Mouse (Mus musculus) G1E (cell line): ENCODE data around the gene Grn. TPM values are rescaled to one million over a fixed set of nuclear protein-coding genes. Genes with fewer than 3 reads are reported as not detected.

Experiments used
- ATAC-seq: 2 replicates; pipeline ENCODE4 v1.8.0; 2016; ENCODE audit warnings: mild to moderate bottlenecking; ENCODE audit not compliant: insufficient number of reproducible peaks, poor library complexity, low FRiP score, severe bottlenecking; ENCODE audit errors: extremely low read depth
- DNase-seq: peaks from one replicate; pipeline ENCODE4 v3.0.0; 2012; ENCODE audit warnings: low spot score
- H3K27me3 ChIP-seq: 2 replicates; pipeline ENCODE4 v1.6.1; 2012; ENCODE audit warnings: mild to moderate bottlenecking, low read length, inconsistent platforms; ENCODE audit not compliant: insufficient read depth
- H3K36me3 ChIP-seq: replicated peaks from 2 replicates; pipeline ENCODE3; 2012; ENCODE audit warnings: mild to moderate bottlenecking, inconsistent platforms
- H3K4me1 ChIP-seq: 2 replicates; pipeline ENCODE4 v1.6.1; 2012; ENCODE audit warnings: low read depth, low read length, inconsistent platforms, mixed read lengths; ENCODE audit not compliant: insufficient read depth
- H3K4me3 ChIP-seq: 2 replicates; pipeline ENCODE4 v1.5.1; 2012; ENCODE audit warnings: low read depth, mild to moderate bottlenecking, inconsistent platforms, low read length, moderate library complexity, mixed read lengths
- H3K9me3 ChIP-seq: replicated peaks from 2 replicates; pipeline ENCODE4 v1.6.1; 2012; ENCODE audit warnings: inconsistent platforms
- CTCF ChIP-seq: IDR thresholded peaks from 2 replicates; pipeline ENCODE4 v1.5.1; 2012; ENCODE audit warnings: low read depth, low read length, inconsistent platforms, mixed read lengths
- GATA1 ChIP-seq: IDR thresholded peaks from 2 replicates; pipeline ENCODE4 v1.6.1; 2012; ENCODE audit warnings: borderline replicate concordance, low read length, inconsistent platforms, mixed read lengths
- GATA2 ChIP-seq: IDR thresholded peaks from 2 replicates; pipeline ENCODE4 v1.6.1; 2012; ENCODE audit warnings: low read depth, low read length, inconsistent platforms, borderline replicate concordance
- POLR2AphosphoS5 ChIP-seq: IDR thresholded peaks from 2 replicates; pipeline ENCODE4 v1.6.1; 2012; ENCODE audit warnings: low read depth, low read length, inconsistent platforms; ENCODE audit not compliant: insufficient replicate concordance
- TAL1 ChIP-seq: conservative IDR thresholded peaks from 2 replicates; pipeline ENCODE4 v1.6.1; 2012; ENCODE audit warnings: low read depth, low read length, inconsistent platforms, mixed read lengths
- polyA plus RNA-seq: library from polyadenylated mRNA; stranded (reverse); fragments of >175 nt; gene quantifications from 2 replicates; pipeline ENCODE4 v1.2.3, GENCODE M21; 2012
- total RNA-seq, 2 experiments: library from RNA; stranded (forward) in 1 of 2; stranded (reverse) in 1 of 2; fragments of 200-1000 nt in 1 of 2; fragments of >200 nt in 1 of 2; fragmentation: Nextera tagmentation in 1 of 2; gene quantifications; 2 replicates each; pipeline ENCODE4 v1.2.3; 2014 to 2017

Grn gene
- total RNA-seq (2014; fragmentation: Nextera tagmentation), result 45.8 and 46.0 TPM in 2 replicates
- 52.4 and 65.8 TPM in 2 replicates for total RNA-seq (2017)
- 13.2 and 21.1 TPM in 2 replicates for polyA plus RNA-seq

DNA sequence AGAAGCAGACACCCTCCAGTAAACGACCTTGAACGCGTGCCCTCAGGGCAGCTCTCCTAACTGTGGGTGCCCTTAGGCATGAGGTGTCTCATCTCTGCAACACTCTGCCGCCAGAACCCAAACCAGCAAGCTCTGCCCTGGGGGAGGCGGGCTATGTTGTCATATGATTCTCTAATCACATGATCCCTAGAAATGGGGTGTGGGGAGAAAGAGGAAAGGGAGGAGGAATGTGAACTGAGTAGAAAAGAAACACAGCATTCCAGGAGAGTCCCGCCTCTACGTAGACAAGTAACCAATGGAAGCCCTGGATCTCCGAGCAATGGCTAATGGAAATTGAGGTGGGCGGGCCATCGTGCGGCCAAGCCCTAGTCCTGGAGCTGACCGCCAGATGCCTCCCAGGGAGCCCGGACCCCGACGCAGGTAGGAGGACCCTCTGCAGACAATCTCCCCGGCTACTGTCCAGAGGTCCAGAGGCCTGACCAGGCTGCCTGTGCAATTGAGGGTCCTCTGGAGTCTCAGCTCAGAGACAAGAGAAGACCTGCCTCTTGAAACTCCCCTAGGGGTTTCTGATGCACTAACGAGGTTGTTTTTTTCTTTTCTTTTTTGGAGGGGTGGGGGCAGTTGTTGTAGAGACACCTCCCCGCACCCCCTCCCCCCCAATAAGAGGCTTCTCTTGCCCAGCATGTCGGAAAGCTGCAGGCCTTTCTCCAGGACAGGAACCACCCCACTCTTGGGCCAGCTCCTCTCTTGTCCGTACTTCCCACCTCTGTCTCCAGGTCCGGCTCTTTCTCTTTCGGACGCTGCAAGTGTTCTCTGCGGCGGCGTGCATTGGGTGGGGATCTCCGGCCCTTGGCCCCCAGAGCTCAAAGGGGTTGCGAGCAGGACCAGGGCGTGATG lies at the start of gene Grn:
Grn (plus strand) TSS at position 195 of the 897 bp plus-strand sequence.
- H3K27me3 ChIP-seq, result peaks cover 25% of the 10 kb centered on the region
- H3K4me1 ChIP-seq, result peaks cover 41% of the 10 kb centered on the region
- TF ChIP-seq CTCF (no peak), GATA1 (no peak), GATA2 (no peak), TAL1 (no peak), POLR2AphosphoS5 (no peak)
- DNase-seq (peak; percentile 91), ATAC-seq (peak; percentile 90)
- peak within 1 kb of the TSS; percentile 72 for H3K4me3 ChIP-seq
- peaks cover 23% of the 10 kb centered on the region for H3K36me3 ChIP-seq
- H3K9me3 ChIP-seq, result no peaks in the 10 kb centered on the region

DNA sequence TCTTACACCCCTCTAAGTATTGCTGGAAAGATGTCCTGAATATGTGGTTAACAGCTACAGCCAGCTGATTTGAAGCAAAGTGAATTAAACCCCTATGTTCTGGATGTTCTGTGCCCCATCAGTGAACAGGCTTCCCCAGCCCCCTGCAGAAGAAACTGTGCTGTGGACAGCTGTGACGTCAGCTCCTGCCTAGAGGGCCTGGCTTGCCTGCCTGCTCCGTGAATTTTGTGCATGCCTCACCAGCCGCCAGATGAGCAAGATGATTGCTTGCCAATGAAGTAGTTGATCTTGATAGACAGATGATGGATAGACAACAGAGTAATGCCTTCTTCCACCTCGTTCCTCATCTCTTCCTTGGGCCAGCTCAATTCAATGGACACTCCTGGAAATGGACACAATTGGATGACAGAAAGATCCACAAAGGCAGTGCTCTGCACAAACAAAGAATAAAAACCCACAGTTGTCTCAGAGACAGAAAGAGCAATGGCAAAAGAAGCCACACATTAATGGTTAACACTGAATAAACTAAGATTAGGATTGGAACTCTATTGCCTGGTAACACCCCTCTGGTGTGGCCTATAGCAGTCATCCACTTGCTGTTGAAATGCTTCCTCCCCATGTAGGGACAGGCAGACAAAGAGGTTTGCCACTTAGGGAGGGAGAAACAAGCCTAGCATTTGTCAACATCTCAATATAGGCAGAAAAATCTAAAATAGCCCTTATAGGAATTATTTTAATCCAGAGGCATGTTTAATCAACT lies 48.6 kb upstream of the Grn start:
- peaks cover 14% of the 10 kb centered on the region for H3K4me1 ChIP-seq
- no peak overlapping the region for H3K4me3 ChIP-seq
- peaks cover 75% of the 10 kb centered on the region for H3K27me3 ChIP-seq
- DNase-seq (no peak), ATAC-seq (no peak)
- peaks cover 20% of the 10 kb centered on the region for H3K9me3 ChIP-seq
- no peaks in the 10 kb centered on the region for H3K36me3 ChIP-seq
- TF ChIP-seq TAL1 (no peak), GATA1 (no peak), GATA2 (no peak), POLR2AphosphoS5 (no peak), CTCF (no peak)

DNA sequence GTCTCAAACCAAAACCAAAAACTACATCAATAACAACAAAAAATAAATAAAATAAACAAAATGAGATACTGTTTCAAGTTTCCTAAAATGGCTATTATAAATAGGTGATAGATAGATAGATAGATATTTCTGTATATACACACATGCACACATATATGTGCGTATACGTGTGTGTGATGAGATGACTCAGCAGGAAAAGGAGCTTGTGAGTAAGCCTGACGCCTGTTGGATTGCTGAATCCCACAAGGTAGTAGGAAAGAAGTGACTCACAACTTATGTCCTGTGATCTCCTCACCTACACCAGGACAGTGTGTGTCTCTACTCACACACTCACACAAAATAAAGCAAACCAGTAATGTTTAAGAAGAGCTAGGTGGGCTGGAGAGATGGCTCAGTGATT lies 47.3 kb upstream of the Grn start:
- no peak for ATAC-seq
- TF ChIP-seq TAL1 (no peak), GATA1 (no peak), POLR2AphosphoS5 (no peak), CTCF (no peak), GATA2 (no peak)

DNA sequence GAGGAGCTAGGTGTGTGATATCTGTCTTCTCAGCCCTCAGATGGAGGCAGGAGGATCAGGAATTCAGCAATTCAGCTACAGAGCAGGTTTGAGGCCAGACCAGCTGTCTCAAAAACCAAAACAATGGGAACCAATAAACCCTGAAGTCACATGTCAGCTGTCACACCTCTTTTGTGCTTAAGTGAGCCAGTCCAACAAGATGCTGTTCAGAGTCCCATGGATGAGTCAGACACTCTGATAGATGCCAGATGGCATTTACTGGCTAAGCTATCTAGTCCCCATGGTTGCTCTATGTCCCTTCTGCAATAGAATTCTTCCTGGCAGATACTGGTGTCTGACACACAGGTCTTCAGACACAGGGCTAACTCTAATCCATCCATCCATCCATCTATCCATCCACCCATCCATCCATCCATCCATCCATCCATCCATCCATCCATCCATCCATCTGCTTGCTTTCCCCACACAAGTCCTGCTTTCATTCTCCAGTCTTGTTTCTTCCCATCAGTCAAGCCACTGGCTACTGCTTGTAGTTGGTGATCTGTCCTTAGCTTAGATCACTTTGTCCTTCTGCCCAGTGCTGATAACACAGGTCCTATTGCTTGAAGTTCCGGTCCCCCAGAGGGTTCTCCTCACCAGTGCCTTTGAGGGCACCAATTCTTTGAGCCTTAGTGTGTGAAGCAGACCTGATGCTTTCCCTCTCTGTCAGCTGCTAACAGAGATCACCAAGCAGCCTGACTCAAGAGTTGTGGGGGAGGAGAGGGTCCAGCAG lies 46.6 kb upstream of the Grn start:
- ATAC-seq (no peak), DNase-seq (no peak)
- Histone ChIP-seq H3K36me3 (no peaks in the 10 kb centered on the region), H3K4me1 (peaks cover 3% of the 10 kb centered on the region; the same call in 1 of the 2 replicates), H3K27me3 (peaks cover 64% of the 10 kb centered on the region), H3K4me3 (no peak overlapping the region), H3K9me3 (peaks cover 8% of the 10 kb centered on the region)
- TF ChIP-seq GATA1 (no peak), POLR2AphosphoS5 (no peak), GATA2 (no peak), TAL1 (no peak), CTCF (no peak)

More for the DNA sequence above, 47.3 kb upstream of the Grn start:
- Histone ChIP-seq H3K27me3 (peaks cover 67% of the 10 kb centered on the region), H3K4me1 (peaks cover 3% of the 10 kb centered on the region; the same call in 1 of the 2 replicates), H3K4me3 (no peak overlapping the region), H3K9me3 (peaks cover 12% of the 10 kb centered on the region), H3K36me3 (no peaks in the 10 kb centered on the region)
- DNase-seq, result no peak

DNA sequence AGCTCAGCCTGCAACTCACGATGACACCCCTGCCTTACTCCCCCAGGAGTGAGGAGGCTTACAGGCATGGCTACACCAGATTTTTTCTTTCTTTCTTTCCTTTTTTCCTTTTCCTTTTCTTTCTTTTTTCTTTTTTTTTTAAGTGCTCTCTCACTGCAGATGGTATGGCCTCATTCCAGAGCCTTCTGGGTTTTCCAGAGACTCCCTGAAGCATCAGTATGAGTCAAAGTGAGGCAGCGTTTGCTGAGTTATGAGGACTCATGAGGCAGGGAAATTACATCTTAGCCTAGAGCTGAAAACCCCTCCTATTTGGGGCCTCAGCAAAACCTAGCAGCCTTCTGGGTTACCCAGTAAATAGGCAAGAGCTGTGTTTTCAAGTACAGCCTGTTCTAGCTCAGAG lies 45.7 kb upstream of the Grn start:
- TF ChIP-seq TAL1 (no peak), GATA1 (no peak), GATA2 (no peak), CTCF (no peak), POLR2AphosphoS5 (no peak)
- Histone ChIP-seq H3K27me3 (peaks cover 57% of the 10 kb centered on the region), H3K4me1 (peaks cover 3% of the 10 kb centered on the region; the same call in 1 of the 2 replicates), H3K4me3 (no peak overlapping the region), H3K36me3 (no peaks in the 10 kb centered on the region), H3K9me3 (no peaks in the 10 kb centered on the region)
- DNase-seq (no peak), ATAC-seq (no peak)

DNA sequence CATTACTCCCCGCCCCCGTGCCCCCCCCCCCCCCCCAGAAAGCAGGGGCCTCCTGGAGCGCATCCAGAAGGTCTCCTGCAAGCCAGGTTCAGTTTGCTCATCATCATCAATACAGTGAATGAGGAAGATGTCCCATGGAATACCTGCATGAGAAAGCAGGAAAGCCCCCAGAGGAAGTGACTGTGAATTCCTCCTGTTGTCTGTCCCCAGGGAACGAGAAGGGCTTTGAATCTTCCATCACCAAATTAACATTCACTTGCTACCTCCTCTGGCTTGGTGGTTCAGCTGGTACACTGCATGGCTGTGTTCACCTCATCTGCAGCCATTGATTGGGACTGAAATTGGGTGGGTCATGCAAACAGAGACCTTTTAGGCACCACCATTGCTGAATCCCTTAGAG lies 45.0 kb upstream of the Grn start:
- ATAC-seq (no peak), DNase-seq (no peak)
- peaks cover 3% of the 10 kb centered on the region; the same call in 1 of the 2 replicates for H3K4me1 ChIP-seq

More for the DNA sequence above, 45.0 kb upstream of the Grn start:
- TF ChIP-seq GATA1 (no peak), CTCF (no peak), TAL1 (no peak), GATA2 (no peak), POLR2AphosphoS5 (no peak)
- Histone ChIP-seq H3K4me3 (no peak overlapping the region), H3K27me3 (peaks cover 54% of the 10 kb centered on the region), H3K9me3 (no peaks in the 10 kb centered on the region), H3K36me3 (no peaks in the 10 kb centered on the region)
